8 mouse cellular contexts compared by ENCODE assay signal in the genomic region with DNA sequence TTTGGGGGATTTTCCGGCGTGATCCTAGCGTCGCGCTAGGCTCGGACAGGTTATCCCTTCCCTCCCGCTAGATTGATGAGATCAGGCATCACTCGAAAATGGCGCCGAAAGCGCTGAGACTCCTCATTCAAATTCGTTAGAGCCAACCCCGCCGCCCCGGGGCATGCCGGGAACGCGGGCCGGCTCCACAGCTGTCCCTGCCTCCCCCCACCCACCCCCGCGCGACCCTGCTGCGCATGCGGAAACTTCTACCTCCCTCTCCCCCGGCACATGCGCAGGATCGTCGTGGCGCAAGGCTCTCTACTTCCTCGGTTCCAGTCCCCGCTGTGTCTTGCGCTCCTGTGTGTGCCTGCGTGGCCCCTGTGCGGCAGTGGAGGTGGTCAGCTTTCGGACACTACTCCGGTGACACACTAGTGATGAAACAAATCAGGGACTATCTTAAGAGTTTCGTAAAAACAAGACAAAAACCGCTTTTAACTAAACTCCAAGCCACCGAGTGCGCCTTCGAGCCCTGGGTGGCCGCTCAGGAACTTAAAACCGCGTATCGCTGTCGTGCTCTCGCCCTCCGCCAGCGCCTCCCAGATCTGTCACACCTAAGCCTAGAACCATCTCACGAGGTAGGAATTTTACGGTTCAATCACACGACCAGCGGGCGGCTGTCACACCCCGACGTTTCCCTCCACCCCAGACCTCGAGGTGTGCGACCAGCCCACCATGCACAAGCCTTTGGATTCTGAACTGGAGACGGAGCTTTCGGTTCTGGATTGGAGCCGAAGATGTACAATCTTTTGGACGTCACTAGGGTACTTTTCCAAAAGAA. TPM values are rescaled to one million over a fixed set of nuclear protein-coding genes. Genes with fewer than 3 reads are reported as not detected.
DNase-seq lines count a peak whose midpoint lies in the region; ATAC-seq and TF ChIP-seq lines count a peak whose summit lies in the region.

No protein-coding gene starts in this region.

- TF ChIP-seq CTCF in layer of hippocampus, adult 2 months (conservative IDR thresholded peaks at IDR 0.05) = no peak
- peak; percentile 9; the same call in 1 of the 2 replicates for TF ChIP-seq CTCF in lung, embryonic 14.5 days (IDR thresholded peaks at IDR 0.05; ENCODE audit: low read depth)
- TF ChIP-seq CTCF in olfactory bulb, adult 2 months (IDR thresholded peaks at IDR 0.05; ENCODE audit: insufficient read depth, low read depth, low read length) = no peak
- TF ChIP-seq CTCF in thymus, adult 2 months (IDR thresholded peaks at IDR 0.05; ENCODE audit: borderline replicate concordance, control insufficient read depth, extremely low read depth, insufficient read depth, low read length, poor library complexity) = no peak

- peak overlapping the region; percentile 88 for H3K27ac ChIP-seq in ES-E14 (ENCODE audit: insufficient read depth, low read depth, low read length, poor library complexity, severe bottlenecking)
- peak overlapping the region; percentile 91 for H3K27ac ChIP-seq in forebrain, embryonic 15.5 days (replicated peaks)
- peak overlapping the region; percentile 97 for H3K27ac ChIP-seq in layer of hippocampus, adult 2 months
- peak overlapping the region; percentile 98 for H3K27ac ChIP-seq in lung, embryonic 14.5 days (ENCODE audit: low read depth)
- H3K27ac ChIP-seq in olfactory bulb, adult 2 months (ENCODE audit: insufficient read depth, low read depth, low read length) = peak overlapping the region; percentile 84
- H3K27ac ChIP-seq in thymus, adult 2 months (ENCODE audit: control insufficient read depth, insufficient read depth, low read length) = peak overlapping the region; percentile 64

- TF ChIP-seq POLR2A in olfactory bulb, adult 2 months (IDR thresholded peaks at IDR 0.05; ENCODE audit: insufficient read depth, low read depth, low read length) = no peak; the same call in 1 of the 2 replicates
- TF ChIP-seq POLR2A in thymus, adult 2 months (IDR thresholded peaks at IDR 0.05; ENCODE audit: control insufficient read depth, extremely low read depth, insufficient read depth, low read length, poor library complexity) = peak; percentile 75; the same call in 1 of the 2 replicates

- peaks cover 0 to 4% of the 10 kb centered on the region in 2 experiments; a peak in 2 of 4 replicates for H3K4me1 ChIP-seq in ES-E14 (ENCODE audit: control insufficient read depth in 2 of 2, insufficient read depth in 2 of 2, low read length in 2 of 2, poor library complexity in 1 of 2)
- H3K4me1 ChIP-seq in forebrain, embryonic 15.5 days = peaks cover 16% of the 10 kb centered on the region
- no peaks in the 10 kb centered on the region for H3K4me1 ChIP-seq in lung, embryonic 14.5 days (ENCODE audit: insufficient read depth)
- H3K4me1 ChIP-seq in olfactory bulb, adult 2 months (ENCODE audit: control insufficient read depth, insufficient read depth, low read length) = peaks cover 5% of the 10 kb centered on the region; the same call in 1 of the 2 replicates
- H3K4me1 ChIP-seq in thymus, adult 2 months (replicated peaks; ENCODE audit: control insufficient read depth, insufficient read depth, low read length) = no peaks in the 10 kb centered on the region

- peak; percentile 95 for ATAC-seq in forebrain, embryonic 15.5 days (replicated peaks)
- ATAC-seq in lung, embryonic 14.5 days (ENCODE audit: insufficient read depth) = peak; percentile 94

- intact Hi-C loops in heart, postnatal 36 days (cut with DNase I) = loop anchor here (5.0 to 10.0 kb wide), 5 partner anchors 52 to 1598 kb away; a partner anchor contains a TSS

- H3K9me3 ChIP-seq in ES-E14 (ENCODE audit: control insufficient read depth, insufficient read depth, low read depth, low read length) = no peaks in the 10 kb centered on the region
- no peaks in the 10 kb centered on the region for H3K9me3 ChIP-seq in forebrain, embryonic 15.5 days
- no peaks in the 10 kb centered on the region for H3K9me3 ChIP-seq in lung, embryonic 14.5 days (ENCODE audit: low read depth, low read length)

- in situ Hi-C loops in ES-E14 (cut with MboI; ENCODE audit: low sequenced_read_pairs in 2 of 2, unreplicated experiment in 2 of 2) = no loop called here

- peak overlapping the region; percentile 97 for H3K9ac ChIP-seq in ES-E14 (ENCODE audit: insufficient read depth, low read depth, low read length, poor library complexity, severe bottlenecking)
- H3K9ac ChIP-seq in forebrain, embryonic 15.5 days (replicated peaks) = peak overlapping the region; percentile 79
- peak overlapping the region; percentile 98 for H3K9ac ChIP-seq in lung, embryonic 14.5 days

- peak overlapping the region; percentile 92 to 98 for H3K4me3 ChIP-seq in ES-E14 (ENCODE audit: insufficient read depth in 1 of 2, low read depth in 1 of 2, low read length in 2 of 2, poor library complexity in 1 of 2, severe bottlenecking in 1 of 2)
- H3K4me3 ChIP-seq in forebrain, embryonic 15.5 days = peak overlapping the region; percentile 77
- H3K4me3 ChIP-seq in layer of hippocampus, adult 2 months = peak overlapping the region; percentile 80
- peak overlapping the region; percentile 91 for H3K4me3 ChIP-seq in lung, embryonic 14.5 days (ENCODE audit: low read depth, low read length)
- H3K4me3 ChIP-seq in olfactory bulb, adult 2 months (ENCODE audit: insufficient read depth, low read depth, low read length) = peak overlapping the region; percentile 99
- peak overlapping the region; percentile 91 for H3K4me3 ChIP-seq in thymus, adult 2 months (ENCODE audit: control insufficient read depth, insufficient read depth, low read length)

- peak; percentile 95 for DNase-seq in ES-E14 (ENCODE audit: low read depth, low spot score)
- peak; percentile 92 for DNase-seq in cerebellum, adult 11-12 months
- peak; percentile 94 to 95 for DNase-seq in heart, postnatal 36 days
- DNase-seq in layer of hippocampus, adult 2 months (ENCODE audit: low spot score in 2 of 2) = peak; percentile 94 to 96
- peak; percentile 98 for DNase-seq in lung, embryonic 14.5 days
- DNase-seq in thymus, adult 2 months = peak; percentile 98

- H3K4me2 ChIP-seq in forebrain, embryonic 15.5 days (replicated peaks) = peak overlapping the region; percentile 61
- H3K4me2 ChIP-seq in lung, embryonic 14.5 days = peak overlapping the region; percentile 78

- 3% methylated on average over 62 of the region's 62 CpGs for WGBS in forebrain, embryonic 15.5 days
- WGBS in lung, embryonic 14.5 days = 2% methylated on average over 62 of the region's 62 CpGs
- WGBS in olfactory bulb, adult 2 months = 2% methylated on average over 62 of the region's 62 CpGs
- 2% methylated on average over 62 of the region's 62 CpGs for WGBS in thymus, adult 2 months

- no peaks in the 10 kb centered on the region for H3K36me3 ChIP-seq in ES-E14 (ENCODE audit: control insufficient read depth, insufficient read depth, low read length, poor library complexity, severe bottlenecking)
- H3K36me3 ChIP-seq in forebrain, embryonic 15.5 days = no peaks in the 10 kb centered on the region
- no peaks in the 10 kb centered on the region for H3K36me3 ChIP-seq in lung, embryonic 14.5 days (ENCODE audit: insufficient read depth)
- H3K36me3 ChIP-seq in thymus, adult 2 months (ENCODE audit: control insufficient read depth, insufficient read depth, low read length) = no peaks in the 10 kb centered on the region

- no peaks in the 10 kb centered on the region for H3K27me3 ChIP-seq in forebrain, embryonic 15.5 days
- no peaks in the 10 kb centered on the region for H3K27me3 ChIP-seq in lung, embryonic 14.5 days (ENCODE audit: insufficient read depth, low read length)
- no peaks in the 10 kb centered on the region for H3K27me3 ChIP-seq in thymus, adult 2 months (ENCODE audit: control insufficient read depth, insufficient read depth, low read length)

TF ChIP-seq in ES-E14, 5 proteins besides CTCF, POLR2A, EP300 and RAD21:
- TF ChIP-seq HCFC1 (IDR thresholded peaks at IDR 0.05; ENCODE audit: borderline replicate concordance, insufficient read depth, low read length) = peak; percentile 56; the same call in 1 of the 2 replicates
- TF ChIP-seq MAFK (IDR thresholded peaks at IDR 0.05; ENCODE audit: insufficient read depth, low read depth, low read length) = no peak

RNA-seq across cellular contexts. Expression of a gene that starts 41.6 kb away (rescaled TPM):
- 0.27 and 1.2 TPM in 2 replicates for total RNA-seq in ES-E14 (2012; rRNA removed)
- 3.1 and 4.0 TPM in 2 replicates for polyA plus RNA-seq in forebrain, embryonic 15.5 days (2015; fragmentation: Nextera tagmentation; extraction: Ambion mirVana)
- total RNA-seq in heart, postnatal 36 days (2021) = not detected
- 1 to 10 TPM; 1.0 to 1.1 TPM for total RNA-seq in layer of hippocampus, adult 2 months (2021)
- 0.74 and 0.93 TPM in 2 replicates for polyA plus RNA-seq in lung, embryonic 14.5 days (2014; fragmentation: Nextera tagmentation; extraction: Ambion mirVana)
- polyA plus RNA-seq in olfactory bulb, adult 2 months (2012; ENCODE audit: insufficient read depth, insufficient read length, low replicate concordance, missing spikeins) = not detected in 2 replicates
- polyA plus RNA-seq in thymus, adult 2 months (2012; rRNA removed) = 0.11 and 0.28 TPM in 2 replicates

RNA-seq across cellular contexts. Expression of a gene that starts 50.8 kb away (rescaled TPM):
- 19.1 and 57.9 TPM in 2 replicates for total RNA-seq in ES-E14 (2012; rRNA removed)
- 65.6 and 65.8 TPM in 2 replicates for polyA plus RNA-seq in forebrain, embryonic 15.5 days (2015; fragmentation: Nextera tagmentation; extraction: Ambion mirVana)
- 1 to 10 TPM; 6.6 to 8.1 TPM for total RNA-seq in heart, postnatal 36 days (2021)
- total RNA-seq in layer of hippocampus, adult 2 months (2021) = 10 to 100 TPM; 11.4 to 12.4 TPM
- 15.1 and 18.9 TPM in 2 replicates for polyA plus RNA-seq in lung, embryonic 14.5 days (2014; fragmentation: Nextera tagmentation; extraction: Ambion mirVana)
- not detected in 2 replicates for polyA plus RNA-seq in olfactory bulb, adult 2 months (2012; ENCODE audit: insufficient read depth, insufficient read length, low replicate concordance, missing spikeins)
- polyA plus RNA-seq in thymus, adult 2 months (2012; rRNA removed) = 1.8 and 2.6 TPM in 2 replicates

Comparison
In these comparisons a context has a peak if more than half of its experiments do, and no peak if none do; other contexts are left out.
1. Peak in every context shown above with its lines: DNase-seq, ATAC-seq, H3K4me3 ChIP-seq and H3K27ac ChIP-seq.